9 mouse cellular contexts compared by ENCODE assay signal in the genomic region with DNA sequence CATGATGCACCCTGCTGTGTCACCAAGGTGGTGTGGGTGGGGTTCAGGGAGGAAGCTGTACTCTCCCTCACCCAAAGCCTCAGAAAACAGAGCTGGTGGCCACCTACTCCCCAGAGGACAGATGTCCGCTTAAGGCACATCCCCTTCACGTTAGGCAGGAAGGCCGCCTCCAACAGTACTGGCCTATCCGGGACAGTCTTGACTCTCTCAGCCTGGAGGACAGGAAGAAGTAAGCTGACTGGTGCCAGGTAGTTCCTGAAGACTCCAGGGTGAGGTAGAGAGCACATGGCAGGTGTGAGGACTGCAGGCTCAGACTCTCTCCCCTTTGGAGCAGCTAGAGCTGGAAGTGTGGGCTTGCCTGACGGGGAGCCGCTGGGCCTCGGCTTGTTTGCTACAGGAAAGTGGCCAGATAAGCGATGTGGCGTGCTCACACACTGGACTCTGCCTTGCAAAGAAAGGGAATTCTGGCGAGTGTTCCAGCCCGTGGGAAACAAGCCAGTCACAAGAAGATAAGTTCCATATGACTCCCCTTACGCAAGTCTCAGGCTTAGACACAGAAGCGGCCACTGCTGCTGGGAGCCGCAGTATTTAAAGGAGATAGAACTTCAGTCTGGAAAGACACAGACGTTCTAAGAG. TPM values are rescaled to one million over a fixed set of nuclear protein-coding genes. Genes with fewer than 3 reads are reported as not detected.
A peak's percentile ranks its signal among the peaks of the same experiment; 100 is the strongest.
DNase-seq lines count a peak whose midpoint lies in the region; ATAC-seq lines count a peak whose summit lies in the region.
"Had no signal": no experiment of that assay in that cellular context is flagged by ENCODE, and none has a peak within 500 bp of the region (broad histone marks: within the 10 kb centered on the region; RNA-seq: fewer than 3 reads in every experiment).

No protein-coding gene starts in this region.

- no peaks in the 10 kb centered on the region for H3K36me3 ChIP-seq in embryonic facial prominence, embryonic 13.5 days
- no peaks in the 10 kb centered on the region for H3K36me3 ChIP-seq in intestine, embryonic 14.5 days (ENCODE audit: control insufficient read depth, insufficient read depth, low read length)
- no peaks in the 10 kb centered on the region for H3K36me3 ChIP-seq in midbrain, embryonic 11.5 days (ENCODE audit: control insufficient read depth, insufficient read depth, low read length)

- no peak overlapping the region for H3K9ac ChIP-seq in embryonic facial prominence, embryonic 13.5 days
- no peak overlapping the region for H3K9ac ChIP-seq in intestine, embryonic 14.5 days (ENCODE audit: low read length)
- no peak overlapping the region for H3K9ac ChIP-seq in midbrain, embryonic 11.5 days (ENCODE audit: low read length)

- H3K27ac ChIP-seq in embryonic facial prominence, embryonic 13.5 days: 0 out of 2 replicates have a peak overlapping the region, but pooled peaks have one; percentile 55
- peak overlapping the region; percentile 54 for H3K27ac ChIP-seq in intestine, embryonic 14.5 days (ENCODE audit: low read depth)
- no peak overlapping the region for H3K27ac ChIP-seq in midbrain, embryonic 11.5 days (ENCODE audit: low read depth, low read length)

- H3K4me2 ChIP-seq in embryonic facial prominence, embryonic 13.5 days: peak overlapping the region; percentile 20
- no peak overlapping the region for H3K4me2 ChIP-seq in intestine, embryonic 14.5 days (ENCODE audit: low read length)
- H3K4me2 ChIP-seq in midbrain, embryonic 11.5 days: no peak overlapping the region

- peaks cover 7% of the 10 kb centered on the region; the same call in 1 of the 2 replicates for H3K27me3 ChIP-seq in embryonic facial prominence, embryonic 13.5 days
- no peaks in the 10 kb centered on the region for H3K27me3 ChIP-seq in intestine, embryonic 14.5 days (replicated peaks; ENCODE audit: control insufficient read depth, insufficient read depth, low read length)
- no peaks in the 10 kb centered on the region for H3K27me3 ChIP-seq in midbrain, embryonic 11.5 days (ENCODE audit: control insufficient read depth, insufficient read depth, low read length)

- H3K4me1 ChIP-seq in embryonic facial prominence, embryonic 13.5 days: peaks cover 38% of the 10 kb centered on the region
- H3K4me1 ChIP-seq in intestine, embryonic 14.5 days (replicated peaks; ENCODE audit: control insufficient read depth, insufficient read depth, low read length): peaks cover 5% of the 10 kb centered on the region; the same call in 1 of the 2 replicates
- no peaks in the 10 kb centered on the region for H3K4me1 ChIP-seq in midbrain, embryonic 11.5 days (ENCODE audit: control insufficient read depth, insufficient read depth, low read length)

- H3K9me3 ChIP-seq in embryonic facial prominence, embryonic 13.5 days: no peaks in the 10 kb centered on the region
- no peaks in the 10 kb centered on the region for H3K9me3 ChIP-seq in intestine, embryonic 14.5 days (ENCODE audit: control insufficient read depth, low read length)
- H3K9me3 ChIP-seq in midbrain, embryonic 11.5 days (ENCODE audit: control insufficient read depth, low read length): no peaks in the 10 kb centered on the region

- ATAC-seq in embryonic facial prominence, embryonic 13.5 days (ENCODE audit: insufficient number of reproducible peaks, insufficient read depth, low FRiP score, low TSS enrichment, low read depth): no peak
- no peak for ATAC-seq in intestine, embryonic 14.5 days (replicated peaks; ENCODE audit: low FRiP score, low TSS enrichment, low read depth)
- ATAC-seq in midbrain, embryonic 11.5 days (ENCODE audit: low FRiP score): no peak

- DNase-seq in gastrocnemius, postnatal 10 days: peak; percentile 49
- no peak for DNase-seq in gastrocnemius, adult 18-20 months (ENCODE audit: low spot score)
- DNase-seq in intestine, embryonic 14.5 days (ENCODE audit: low spot score): peak; percentile 65
- peak; percentile 53 for DNase-seq in ovary, postnatal 10 days (ENCODE audit: low spot score)
- DNase-seq in spleen, postnatal 10 days (ENCODE audit: low spot score in 2 of 2): no peak
- no peak for DNase-seq in cerebellum, adult 9-10 months
- DNase-seq in midbrain, embryonic 11.5 days (ENCODE audit: low spot score, missing footprints): no peak
- DNase-seq: adrenal gland, adult 8-10 months had no signal

- 41% methylated on average over 15 of the region's 15 CpGs for WGBS in embryonic facial prominence, embryonic 13.5 days
- 42% methylated on average over 15 of the region's 15 CpGs for WGBS in intestine, embryonic 14.5 days
- WGBS in midbrain, embryonic 11.5 days: 85% methylated on average over 15 of the region's 15 CpGs

- no peak overlapping the region for H3K4me3 ChIP-seq in embryonic facial prominence, embryonic 13.5 days
- no peak overlapping the region for H3K4me3 ChIP-seq in intestine, embryonic 14.5 days (ENCODE audit: low read depth, low read length)
- no peak overlapping the region for H3K4me3 ChIP-seq in midbrain, embryonic 11.5 days (ENCODE audit: low read depth, low read length)

RNA-seq across cellular contexts. Expression of a gene that starts 48.3 kb away (rescaled TPM):
- 1 to 10 TPM; 4.1 to 4.7 TPM for total RNA-seq in gastrocnemius, postnatal 10 days (2021)
- 10 to 100 TPM; 30.1 to 41.0 TPM for total RNA-seq in gastrocnemius, adult 18-20 months (2021)
- polyA plus RNA-seq in embryonic facial prominence, embryonic 13.5 days (2015; fragmentation: Nextera tagmentation; extraction: Ambion mirVana): 6.9 and 8.3 TPM in 2 replicates
- 8.0 and 8.3 TPM in 2 replicates for polyA plus RNA-seq in intestine, embryonic 14.5 days (2014; fragmentation: Nextera tagmentation; extraction: Ambion mirVana)
- 7.7 and 8.3 TPM in 2 replicates for polyA plus RNA-seq in midbrain, embryonic 11.5 days (2014; fragmentation: Nextera tagmentation; extraction: Ambion mirVana)

Comparison
In these comparisons a context has a peak if more than half of its experiments do, and no peak if none do; other contexts are left out.
1. DNase-seq: peak in gastrocnemius, postnatal 10 days (single experiment), intestine, embryonic 14.5 days (single experiment) and ovary, postnatal 10 days (single experiment); none in gastrocnemius, adult 18-20 months (single experiment), spleen, postnatal 10 days (0 of 2), cerebellum, adult 9-10 months (single experiment) and midbrain, embryonic 11.5 days (single experiment).